Comparison of ENCODE assay signal across 31 mouse cellular contexts in genomic region chr11:87295636-87296035, GRCm38 (mm10).
"Had no signal": no experiment of that assay in that cellular context is flagged by ENCODE, and none has a peak within 500 bp of the region (broad histone marks: within the 10 kb centered on the region; RNA-seq: fewer than 3 reads in every experiment).

No protein-coding gene starts in this region.

- ATAC-seq: liver, embryonic 12.5 days; liver, postnatal 0 days; lung, postnatal 0 days; midbrain, embryonic 13.5 days; midbrain, embryonic 15.5 days; midbrain, embryonic 16.5 days had no signal

- DNase-seq: left cerebral cortex, postnatal 4 days; liver; liver, embryonic 13.5 days; liver, postnatal 0 days; lung, adult 18-20 months; lung, adult 2 months; lung, embryonic 14.5 days; lung, postnatal 10 days; lung, postnatal 14 days; lung, postnatal 36 days; lung, postnatal 4 days; midbrain, embryonic 14.5 days had no signal

- H3K4me3 ChIP-seq: limb, embryonic 10.5 days; limb, embryonic 12.5 days; limb, embryonic 13.5 days; limb, embryonic 15.5 days; liver, embryonic 12.5 days; liver, embryonic 13.5 days; liver, embryonic 15.5 days; lung, embryonic 15.5 days; megakaryocyte, embryonic 14.5 days; midbrain, embryonic 10.5 days; midbrain, embryonic 12.5 days; midbrain, embryonic 13.5 days; midbrain, embryonic 15.5 days; myocyte; neural tube, embryonic 12.5 days; neural tube, embryonic 13.5 days had no signal

- H3K27ac ChIP-seq: limb, embryonic 10.5 days; limb, embryonic 12.5 days; limb, embryonic 13.5 days; limb, embryonic 15.5 days; liver, embryonic 12.5 days; liver, embryonic 13.5 days; liver, embryonic 14.5 days; liver, embryonic 15.5 days; lung, embryonic 15.5 days; macrophage; midbrain, embryonic 10.5 days; midbrain, embryonic 12.5 days; midbrain, embryonic 13.5 days; midbrain, embryonic 15.5 days; neural tube, embryonic 12.5 days; neural tube, embryonic 13.5 days had no signal
